Mouse (Mus musculus): ENCODE measurements around the gene Folr2. TPM values are rescaled to one million over a fixed set of nuclear protein-coding genes. Genes with fewer than 3 reads are reported as not detected.

Gene Folr2
- polyA plus RNA-seq, 1 experiment from 2014 or later = 0.33 TPM

Small RNAs within 50 kb of the gene (microRNA-seq; reads per million reads assigned to microRNA genes)
- not detected for gene Gm22655

Other genes with a start within 250 kb of the Folr2 start
- 46.0 and 46.9 TPM in 2 replicates for gene Clpb, start 193.6 kb downstream of the Folr2 start, polyA plus RNA-seq (2014; fragmentation: Nextera tagmentation; extraction: Ambion mirVana)
- not detected in 2 replicates for gene Phox2a, start 38.9 kb downstream of the Folr2 start, polyA plus RNA-seq (2014; fragmentation: Nextera tagmentation; extraction: Ambion mirVana)
- 44.8 and 49.7 TPM in 2 replicates for gene Inppl1, start 19.0 kb downstream of the Folr2 start, polyA plus RNA-seq (2014; fragmentation: Nextera tagmentation; extraction: Ambion mirVana)
- 97.6 and 98.8 TPM in 2 replicates for gene Anapc15, start 6.5 kb upstream of the Folr2 start, polyA plus RNA-seq (2014; fragmentation: Nextera tagmentation; extraction: Ambion mirVana)
- gene Folr1, start 13.6 kb upstream of the Folr2 start, polyA plus RNA-seq (2014; fragmentation: Nextera tagmentation; extraction: Ambion mirVana) = not detected in 2 replicates
- 139 and 150 TPM in 2 replicates for gene Lamtor1, start 48.7 kb upstream of the Folr2 start, polyA plus RNA-seq (2014; fragmentation: Nextera tagmentation; extraction: Ambion mirVana)
- gene Tomt, start 49.2 kb upstream of the Folr2 start, polyA plus RNA-seq (2014; fragmentation: Nextera tagmentation; extraction: Ambion mirVana) = 0.40 and 0.78 TPM in 2 replicates
- gene Lrrc51, start 76.7 kb upstream of the Folr2 start, polyA plus RNA-seq (2014; fragmentation: Nextera tagmentation; extraction: Ambion mirVana) = 13.2 TPM in 2 replicates
- gene Numa1, start 76.9 kb upstream of the Folr2 start, polyA plus RNA-seq (2014; fragmentation: Nextera tagmentation; extraction: Ambion mirVana) = 130 and 140 TPM in 2 replicates
- 3.1 and 3.9 TPM in 2 replicates for gene Il18bp, start 161.5 kb upstream of the Folr2 start, polyA plus RNA-seq (2014; fragmentation: Nextera tagmentation; extraction: Ambion mirVana)
- 29.0 and 30.3 TPM in 2 replicates for gene Rnf121, start 208.3 kb upstream of the Folr2 start, polyA plus RNA-seq (2014; fragmentation: Nextera tagmentation; extraction: Ambion mirVana)
- 30.0 and 30.3 TPM in 2 replicates for gene Xndc1, start 208.3 kb upstream of the Folr2 start, polyA plus RNA-seq (2014; fragmentation: Nextera tagmentation; extraction: Ambion mirVana)
- gene Xntrpc, start 208.5 kb upstream of the Folr2 start, polyA plus RNA-seq (2014; fragmentation: Nextera tagmentation; extraction: Ambion mirVana) = 1.6 and 2.4 TPM in 2 replicates
- gene Trpc2, start 225.9 kb upstream of the Folr2 start, polyA plus RNA-seq (2014; fragmentation: Nextera tagmentation; extraction: Ambion mirVana) = not detected in 2 replicates
- gene Art1, start 244.5 kb upstream of the Folr2 start, polyA plus RNA-seq (2014; fragmentation: Nextera tagmentation; extraction: Ambion mirVana) = 0.67 and 2.1 TPM in 2 replicates

Data from limb, embryonic 11.5 days (tissue).